Comparison of ENCODE assay signal across 30 mouse cellular contexts in genomic region chr2:92874592-92874991, GRCm38 (mm10). TPM values are rescaled to one million over a fixed set of nuclear protein-coding genes. Genes with fewer than 3 reads are reported as not detected.
DNase-seq lines count a peak whose midpoint lies in the region; ATAC-seq and TF ChIP-seq lines count a peak whose summit lies in the region.
"Had no signal": no experiment of that assay in that cellular context is flagged by ENCODE, and none has a peak within 500 bp of the region (broad histone marks: within the 10 kb centered on the region; RNA-seq: fewer than 3 reads in every experiment).

No protein-coding gene starts in this region.

- no peaks in the 10 kb centered on the region for H3K27me3 ChIP-seq in heart, embryonic 11.5 days (ENCODE audit: control insufficient read depth, insufficient read depth, low read length)
- no peaks in the 10 kb centered on the region for H3K27me3 ChIP-seq in lung, postnatal 0 days (replicated peaks; ENCODE audit: insufficient read depth, low read length)
- H3K27me3 ChIP-seq: embryonic facial prominence, embryonic 15.5 days had no signal

- H3K4me2 ChIP-seq in heart, embryonic 11.5 days, result no peak overlapping the region
- H3K4me2 ChIP-seq in lung, postnatal 0 days (replicated peaks; ENCODE audit: low read depth, low read length), result no peak overlapping the region
- H3K4me2 ChIP-seq: embryonic facial prominence, embryonic 13.5 days; embryonic facial prominence, embryonic 15.5 days; forebrain, embryonic 12.5 days had no signal

- no peaks in the 10 kb centered on the region for H3K4me1 ChIP-seq in heart, embryonic 11.5 days (ENCODE audit: control insufficient read depth, insufficient read depth, low read length)
- no peaks in the 10 kb centered on the region for H3K4me1 ChIP-seq in lung, postnatal 0 days (ENCODE audit: insufficient read depth, low read depth, low read length)
- H3K4me1 ChIP-seq: embryonic facial prominence, embryonic 15.5 days had no signal

- WGBS in heart, embryonic 11.5 days (ENCODE audit: insufficient replicate concordance), result 67% methylated on average over 1 of the region's 1 CpGs
- 29% methylated on average over 1 of the region's 1 CpGs for WGBS in lung, postnatal 0 days

- ATAC-seq in heart, embryonic 11.5 days (replicated peaks; ENCODE audit: insufficient number of reproducible peaks, low FRiP score, low TSS enrichment), result no peak
- peak; percentile 83 for ATAC-seq in lung, postnatal 0 days
- ATAC-seq: activated CD4-positive, CD25-positive, alpha-beta regulatory T cell, adult 4 months; CD4-positive, CD25-positive, alpha-beta regulatory T cell, adult 4 months; forebrain, embryonic 14.5 days; Patski had no signal

- peak; percentile 62 for DNase-seq in heart, adult 11 months
- peak; percentile 30 for DNase-seq in lung, postnatal 0 days (ENCODE audit: low spot score)
- peak; percentile 25 for DNase-seq in lung, postnatal 14 days
- DNase-seq in lung, postnatal 36 days, result peak; percentile 57
- DNase-seq in left cerebral cortex, adult 18-20 months (ENCODE audit: low spot score in 2 of 2), result no peak
- no peak for DNase-seq in thymus, postnatal 4 days
- no peak for DNase-seq in layer of hippocampus, adult 9-10 months (ENCODE audit: low spot score)
- DNase-seq: adrenal gland, adult 8-10 months; adrenal gland, postnatal 14 days; adrenal gland, postnatal 36 days; B cell, adult 2 months; cerebellum, adult 11-12 months; cerebellum, adult 2 months; cerebellum, adult 9-10 months; cerebellum, postnatal 14 days; cerebellum, postnatal 36 days; embryo, embryonic 11 days had no signal

- no peaks in the 10 kb centered on the region for H3K36me3 ChIP-seq in heart, embryonic 11.5 days (ENCODE audit: control insufficient read depth, insufficient read depth, low read length)
- H3K36me3 ChIP-seq in lung, postnatal 0 days (ENCODE audit: insufficient read depth, low read length), result no peaks in the 10 kb centered on the region
- H3K36me3 ChIP-seq: embryonic facial prominence, embryonic 13.5 days; embryonic facial prominence, embryonic 15.5 days; forebrain, embryonic 10.5 days; forebrain, embryonic 12.5 days; G1E had no signal

- H3K4me3 ChIP-seq in heart, embryonic 11.5 days (ENCODE audit: low read depth, low read length), result no peak overlapping the region
- H3K4me3 ChIP-seq in lung, postnatal 0 days (ENCODE audit: low read depth, low read length), result no peak overlapping the region
- H3K4me3 ChIP-seq: embryonic facial prominence, embryonic 13.5 days; embryonic facial prominence, embryonic 15.5 days; erythroblast, embryonic 14.5 days; forebrain, embryonic 10.5 days; forebrain, embryonic 12.5 days had no signal

- TF ChIP-seq CTCF in lung, postnatal 0 days (IDR thresholded peaks at IDR 0.05), result no peak

- H3K9me3 ChIP-seq in heart, embryonic 11.5 days (replicated peaks; ENCODE audit: control insufficient read depth, low read length), result no peaks in the 10 kb centered on the region
- no peaks in the 10 kb centered on the region for H3K9me3 ChIP-seq in lung, postnatal 0 days (ENCODE audit: low read length)
- H3K9me3 ChIP-seq: embryonic facial prominence, embryonic 13.5 days; embryonic facial prominence, embryonic 15.5 days; forebrain, embryonic 10.5 days; forebrain, embryonic 12.5 days; G1E had no signal

- peak; percentile 71 for TF ChIP-seq EP300 in lung, postnatal 0 days (IDR thresholded peaks at IDR 0.05)

- H3K27ac ChIP-seq in heart, embryonic 11.5 days (ENCODE audit: low read depth, low read length), result no peak overlapping the region
- H3K27ac ChIP-seq in lung, postnatal 0 days (ENCODE audit: low read length), result no peak overlapping the region; the same call in 1 of the 2 replicates
- H3K27ac ChIP-seq: embryonic facial prominence, embryonic 13.5 days; embryonic facial prominence, embryonic 15.5 days; forebrain, embryonic 10.5 days; forebrain, embryonic 12.5 days had no signal

- H3K9ac ChIP-seq in heart, embryonic 11.5 days (ENCODE audit: low read depth, low read length), result no peak overlapping the region
- no peak overlapping the region for H3K9ac ChIP-seq in lung, postnatal 0 days (replicated peaks; ENCODE audit: low read depth)
- H3K9ac ChIP-seq: embryonic facial prominence, embryonic 13.5 days; embryonic facial prominence, embryonic 15.5 days; forebrain, embryonic 12.5 days had no signal

RNA-seq across cellular contexts. Expression of gene Syt13, which starts 40.3 kb away (rescaled TPM):
- polyA plus RNA-seq in heart, embryonic 11.5 days (2014; fragmentation: Nextera tagmentation; extraction: Ambion mirVana), result 0.25 and 0.52 TPM in 2 replicates
- 0.24 and 0.32 TPM in 2 replicates for polyA plus RNA-seq in lung, postnatal 0 days (2015; fragmentation: Nextera tagmentation; extraction: Ambion mirVana)
- total RNA-seq in left cerebral cortex, adult 18-20 months (2021), result 100 to 1,000 TPM; 191 to 202 TPM
- total RNA-seq: CH12.LX; common myeloid progenitor, adult 5-6 weeks had no signal
- polyA plus RNA-seq: activated CD4-positive, CD25-positive, alpha-beta regulatory T cell, adult 4 months; CD4-positive, CD25-positive, alpha-beta regulatory T cell, adult 4 months; erythroblast, embryonic 14.5 days; G1E had no signal

Comparison
In these comparisons a context has a peak if more than half of its experiments do, and no peak if none do; other contexts are left out.
1. DNase-seq: peak in heart, adult 11 months (single experiment), lung, postnatal 0 days (single experiment), lung, postnatal 14 days (single experiment) and lung, postnatal 36 days (single experiment); none in left cerebral cortex, adult 18-20 months (0 of 2), thymus, postnatal 4 days (single experiment) and layer of hippocampus, adult 9-10 months (single experiment).